Mouse (Mus musculus) midbrain, postnatal 0 days (tissue): ENCODE measurements around the gene Ergic3. TPM values are rescaled to one million over a fixed set of nuclear protein-coding genes. Genes with fewer than 3 reads are reported as not detected.

Source experiments
- ATAC-seq: fragments of 200-750 bp; cut with Nextera tagmentation; 2 replicates; pipeline ENCODE4 v1.8.0; 2017; ENCODE audit warnings: moderate number of reproducible peaks, mild to moderate bottlenecking, moderate TSS enrichment, moderate library complexity; ENCODE audit not compliant: low FRiP score
- DNase-seq: peaks from one replicate; pipeline ENCODE4 v3.0.0-alpha.2; 2015; ENCODE audit warnings: low spot score
- H3K27ac ChIP-seq: fragments of 300-500 bp; sonication (generic); 2 replicates; pipeline ENCODE4 v1.5.1; 2014; ENCODE audit warnings: low read depth, mild to moderate bottlenecking, low read length, mixed read lengths
- H3K27me3 ChIP-seq: fragments of 300-500 bp; sonication (generic); 2 replicates; pipeline ENCODE4 v1.6.1; 2014; ENCODE audit warnings: low read length, control low read depth, mixed read lengths; ENCODE audit not compliant: insufficient read depth
- H3K36me3 ChIP-seq: fragments of 300-500 bp; sonication (generic); 2 replicates; pipeline ENCODE4 v1.6.1; 2014; ENCODE audit warnings: low read length, control low read depth, mixed read lengths; ENCODE audit not compliant: insufficient read depth
- H3K4me1 ChIP-seq: fragments of 300-500 bp; sonication (generic); 2 replicates; pipeline ENCODE4 v1.6.1; 2014; ENCODE audit warnings: mild to moderate bottlenecking, control low read depth, antibody characterized with exemption, low read length, mixed read lengths; ENCODE audit not compliant: insufficient read depth
- H3K4me2 ChIP-seq: fragments of 300-500 bp; sonication (generic); 2 replicates; pipeline ENCODE4 v1.6.1; 2014; ENCODE audit warnings: low read depth, mild to moderate bottlenecking, low read length, mixed read lengths; ENCODE audit not compliant: poor library complexity, severe bottlenecking
- H3K4me3 ChIP-seq: fragments of 300-500 bp; sonication (generic); 2 replicates; pipeline ENCODE4 v1.5.1; 2014; ENCODE audit warnings: low read depth, mild to moderate bottlenecking, low read length, moderate library complexity
- H3K9ac ChIP-seq: fragments of 300-500 bp; sonication (generic); replicated peaks from 2 replicates; pipeline ENCODE4 v1.6.1; 2014; ENCODE audit warnings: mild to moderate bottlenecking, low read length, moderate library complexity, mixed read lengths; ENCODE audit not compliant: poor library complexity, severe bottlenecking
- H3K9me3 ChIP-seq: fragments of 300-500 bp; sonication (generic); 2 replicates; pipeline ENCODE4 v1.6.1; 2016; ENCODE audit warnings: low read length, control low read depth
- CTCF ChIP-seq: IDR thresholded peaks from 2 replicates; pipeline ENCODE4 v1.5.1; 2016; ENCODE audit warnings: antibody characterized with exemption, mild to moderate bottlenecking
- WGBS: fragments of 180-500 bp; shearing (Covaris S2); extraction: QIAGEN DNeasy Blood & Tissue Kit; methylation state at CpG from one replicate; pipeline ENCODE4 v1.1.7; 2014; 5-methylcytosine and 5-hydroxymethylcytosine counted together
- polyA plus RNA-seq: library from polyadenylated mRNA; unstranded; fragments of >200 nt; fragmentation: Nextera tagmentation; extraction: Ambion mirVana; gene quantifications from 2 replicates; pipeline ENCODE4 v1.2.1, GENCODE M21; 2015
- total RNA-seq: library from RNA; depleted of rRNA; stranded (reverse); fragments of >200 nt; gene quantifications from 2 replicates; pipeline ENCODE4 v1.2.3, GENCODE M21; 2014; rRNA removed

Ergic3 gene
- total RNA-seq (280 and 284 TPM in 2 replicates), polyA plus RNA-seq (467 and 547 TPM in 2 replicates)

DNA sequence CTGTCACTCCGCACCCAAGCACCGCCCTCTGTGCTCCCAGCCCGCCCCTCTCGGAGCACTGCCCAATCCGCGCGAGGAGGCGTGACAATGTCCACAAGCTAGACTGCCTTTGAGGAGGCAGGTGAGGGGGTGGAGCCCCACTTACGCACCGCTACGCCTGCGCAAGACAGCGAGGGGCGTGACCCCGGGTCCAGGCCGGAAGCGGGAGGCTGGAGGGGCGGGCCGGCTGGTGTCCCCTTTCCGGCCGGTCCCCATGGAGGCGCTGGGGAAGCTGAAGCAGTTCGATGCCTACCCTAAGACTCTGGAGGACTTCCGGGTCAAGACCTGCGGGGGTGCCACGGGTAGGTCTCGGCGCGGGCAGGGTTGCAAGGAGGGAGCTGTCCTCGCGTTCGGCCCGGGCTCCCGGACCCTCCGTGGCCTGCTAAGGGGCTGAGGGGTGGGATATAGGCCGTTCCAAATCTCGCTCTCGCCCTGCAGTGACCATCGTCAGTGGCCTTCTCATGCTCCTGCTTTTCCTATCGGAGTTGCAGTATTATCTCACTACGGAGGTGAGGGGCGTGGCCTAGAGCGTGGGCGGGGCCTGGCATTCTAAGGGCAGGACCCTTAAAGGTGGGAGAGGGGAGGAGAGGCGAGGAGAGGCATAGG, at the start of gene Ergic3, which contains the start of gene 6430550D23Rik:
Gene Ergic3, plus strand, starts transcription at position 158 of the 645 bp plus-strand sequence.
Gene 6430550D23Rik, minus strand, starts transcription at position 90 of the 645 bp plus-strand sequence.
- WGBS, result 0% methylated on average over 36 of the region's 45 CpGs
- peak within 1 kb of the TSS; percentile 71 for H3K4me2 ChIP-seq
- no peaks in the 10 kb centered on the region for H3K27me3 ChIP-seq
- H3K9me3 ChIP-seq, result no peaks in the 10 kb centered on the region
- peaks cover 30% of the 10 kb centered on the region for H3K36me3 ChIP-seq
- peak within 1 kb of the TSS; percentile 87 for H3K4me3 ChIP-seq
- no peak for TF ChIP-seq CTCF
- no peaks in the 10 kb centered on the region; the same call in 1 of the 2 replicates for H3K4me1 ChIP-seq
- DNase-seq (peak; percentile 98), ATAC-seq (peak; percentile 99)
- peak within 1 kb of the TSS; percentile 85 for H3K9ac ChIP-seq
- H3K27ac ChIP-seq, result peak within 1 kb of the TSS; percentile 74

DNA sequence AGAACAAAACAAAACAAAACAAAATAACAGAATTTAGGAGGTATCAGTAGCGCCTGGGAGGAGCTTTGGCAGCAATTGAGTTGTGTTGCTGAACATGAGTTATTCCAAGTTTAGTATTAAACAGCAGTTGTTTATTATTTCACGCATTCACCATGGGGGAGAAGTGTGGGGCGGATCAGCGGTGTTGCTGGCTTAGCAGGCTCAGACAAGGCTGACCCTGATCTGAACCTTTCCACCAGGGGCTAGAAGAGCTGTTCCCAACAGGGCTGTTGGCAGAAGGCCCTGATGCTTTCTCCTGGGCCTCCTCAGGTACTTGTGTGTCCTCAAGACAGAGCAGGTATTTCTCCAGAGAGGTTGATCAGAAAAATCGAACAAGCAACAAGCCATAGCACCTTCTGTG, 47.9 kb upstream of the Ergic3 start:
- no peak for TF ChIP-seq CTCF
- no peak for ATAC-seq
- H3K27me3 ChIP-seq, result no peaks in the 10 kb centered on the region
- no peak overlapping the region for H3K27ac ChIP-seq
- H3K4me2 ChIP-seq, result no peak overlapping the region
- H3K4me1 ChIP-seq, result no peaks in the 10 kb centered on the region
- no peaks in the 10 kb centered on the region for H3K9me3 ChIP-seq
- DNase-seq, result no peak
- no peak overlapping the region for H3K4me3 ChIP-seq
- WGBS, result 90% methylated on average over 5 of the region's 5 CpGs
- peaks cover 22% of the 10 kb centered on the region for H3K36me3 ChIP-seq
- H3K9ac ChIP-seq, result no peak overlapping the region

DNA sequence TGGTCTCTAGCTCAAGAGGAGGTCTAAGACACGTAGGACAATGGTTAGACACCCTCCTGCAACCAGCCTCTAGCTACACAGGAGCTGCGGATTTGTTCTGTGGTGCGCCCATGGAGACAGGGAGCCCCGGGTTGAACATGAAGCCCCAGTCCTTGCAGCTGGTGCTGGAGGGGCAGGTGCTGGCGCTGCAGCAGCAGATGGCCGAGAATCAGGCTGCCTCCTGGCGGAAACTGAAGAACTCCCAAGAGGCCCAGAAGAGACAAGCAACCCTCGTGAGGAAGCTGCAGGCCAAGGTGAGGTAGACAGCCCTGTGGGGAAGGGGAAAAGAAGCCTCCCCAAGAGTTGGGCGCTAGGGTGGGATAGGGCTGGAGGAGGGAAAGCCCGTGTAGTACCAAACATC, 46.0 kb upstream of the Ergic3 start:
- no peak overlapping the region for H3K9ac ChIP-seq
- ATAC-seq (no peak), DNase-seq (peak; percentile 29)
- no peak overlapping the region for H3K4me2 ChIP-seq
- H3K9me3 ChIP-seq, result no peaks in the 10 kb centered on the region
- peaks cover 34% of the 10 kb centered on the region for H3K36me3 ChIP-seq
- no peak overlapping the region for H3K27ac ChIP-seq
- 71% methylated on average over 10 of the region's 10 CpGs for WGBS
- H3K27me3 ChIP-seq, result no peaks in the 10 kb centered on the region
- no peaks in the 10 kb centered on the region for H3K4me1 ChIP-seq
- no peak for TF ChIP-seq CTCF
- H3K4me3 ChIP-seq, result no peak overlapping the region

DNA sequence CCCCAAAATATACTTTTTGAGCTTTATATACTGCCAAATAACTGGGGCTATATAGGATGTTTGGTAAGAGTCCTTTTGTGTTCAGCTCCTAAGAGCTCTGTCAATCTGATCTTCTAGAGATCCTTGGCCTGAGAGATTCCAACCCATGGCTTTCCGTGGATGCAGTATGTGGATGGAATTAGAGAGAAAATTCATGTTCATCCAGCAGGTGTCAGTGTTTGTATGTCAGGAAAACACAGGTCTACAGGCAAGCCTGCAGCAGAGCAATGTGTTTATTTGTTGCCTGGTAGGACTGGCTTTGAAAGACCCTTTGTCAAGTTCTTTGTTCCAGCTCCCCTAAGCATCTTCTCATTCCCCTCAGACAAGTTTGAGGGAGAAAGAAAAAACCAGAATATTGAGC, 44.9 kb upstream of the Ergic3 start:
- no peak overlapping the region for H3K27ac ChIP-seq
- WGBS, result 26% methylated on average over 1 of the region's 1 CpGs
- H3K4me1 ChIP-seq, result no peaks in the 10 kb centered on the region
- no peaks in the 10 kb centered on the region for H3K27me3 ChIP-seq
- no peak overlapping the region for H3K9ac ChIP-seq
- no peaks in the 10 kb centered on the region for H3K9me3 ChIP-seq
- no peak overlapping the region for H3K4me3 ChIP-seq
- TF ChIP-seq CTCF, result peak; percentile 78
- ATAC-seq (no peak), DNase-seq (peak; percentile 77)
- H3K36me3 ChIP-seq, result peaks cover 45% of the 10 kb centered on the region
- no peak overlapping the region for H3K4me2 ChIP-seq

DNA sequence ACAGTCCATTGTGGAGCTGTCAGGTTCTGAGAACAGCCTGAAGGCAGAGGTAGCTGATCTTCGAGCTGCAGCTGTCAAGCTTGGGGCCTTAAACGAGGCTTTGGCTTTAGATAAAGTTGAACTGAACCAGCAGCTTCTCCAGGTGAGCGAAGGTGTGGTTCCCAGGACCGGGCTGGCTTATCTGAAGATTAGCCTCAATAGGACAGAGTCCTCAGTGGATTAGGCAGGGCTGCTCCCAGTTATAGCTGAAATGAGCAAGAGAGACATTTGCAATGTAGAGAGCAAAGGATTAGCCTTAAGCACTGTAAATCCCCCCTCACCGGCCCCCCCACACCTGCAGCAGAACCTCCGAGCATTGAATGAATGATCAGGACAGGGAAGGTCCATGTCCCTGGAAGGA, 34.5 kb upstream of the Ergic3 start:
- ATAC-seq, result no peak
- WGBS, result 83% methylated on average over 6 of the region's 6 CpGs

DNA sequence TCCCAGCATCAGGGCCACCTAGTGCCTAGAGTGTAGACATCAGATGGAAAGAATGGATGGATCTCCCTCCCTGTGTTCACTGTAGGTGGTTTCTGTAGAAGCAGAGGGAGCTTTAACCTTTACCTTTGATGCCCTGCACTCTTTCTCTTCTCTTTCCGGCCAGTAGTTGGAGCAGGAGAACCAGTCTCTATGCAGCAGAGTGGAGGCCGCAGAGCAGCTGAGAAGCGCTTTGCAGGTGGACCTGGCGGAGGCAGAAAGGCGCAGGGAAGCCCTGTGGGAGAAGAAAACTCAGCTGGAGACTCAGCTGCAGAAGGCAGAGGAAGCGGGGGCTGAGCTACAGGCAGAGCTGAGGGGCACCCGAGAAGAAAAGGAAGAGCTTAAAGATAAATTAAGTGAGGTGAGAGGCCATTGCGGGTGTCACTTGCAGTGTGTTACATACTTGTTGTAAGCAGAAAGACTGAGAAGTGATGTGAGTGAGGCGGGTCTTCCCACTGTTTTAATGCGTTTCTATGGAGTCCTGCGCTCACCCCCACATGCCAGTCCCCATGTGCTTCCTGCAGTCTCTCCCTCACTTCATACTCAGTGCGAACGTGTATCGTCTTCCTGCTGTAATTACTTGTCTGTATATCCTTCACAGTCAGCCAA, 33.6 kb upstream of the Ergic3 start:
- H3K36me3 ChIP-seq, result peaks cover 69% of the 10 kb centered on the region
- H3K4me3 ChIP-seq, result no peak overlapping the region
- no peak overlapping the region for H3K4me2 ChIP-seq
- H3K27me3 ChIP-seq, result no peaks in the 10 kb centered on the region
- peak; percentile 40 for TF ChIP-seq CTCF
- no peaks in the 10 kb centered on the region for H3K9me3 ChIP-seq
- no peak for ATAC-seq
- WGBS, result 86% methylated on average over 14 of the region's 14 CpGs
- DNase-seq, result no peak
- no peak overlapping the region for H3K9ac ChIP-seq
- H3K4me1 ChIP-seq, result no peaks in the 10 kb centered on the region
- H3K27ac ChIP-seq, result no peak overlapping the region

More for the DNA sequence above, 34.5 kb upstream of the Ergic3 start:
- H3K4me2 ChIP-seq, result no peak overlapping the region
- TF ChIP-seq CTCF, result no peak
- peaks cover 72% of the 10 kb centered on the region for H3K36me3 ChIP-seq
- no peaks in the 10 kb centered on the region for H3K27me3 ChIP-seq
- no peak overlapping the region for H3K27ac ChIP-seq
- DNase-seq, result no peak
- no peak overlapping the region for H3K9ac ChIP-seq
- no peaks in the 10 kb centered on the region for H3K9me3 ChIP-seq
- H3K4me3 ChIP-seq, result no peak overlapping the region
- H3K4me1 ChIP-seq, result no peaks in the 10 kb centered on the region
